Mouse (Mus musculus) E14TG2a.4 (cell line): ENCODE results near the gene Mon1a.

Source experiments
- CTCF ChIP-seq: conservative IDR thresholded peaks from 2 replicates; pipeline ENCODE4 v1.5.1; 2014; ENCODE audit warnings: low read length
- NANOG ChIP-seq: IDR thresholded peaks from 2 replicates; pipeline ENCODE4 v1.6.1; 2014; ENCODE audit warnings: borderline replicate concordance, low read length, mixed read lengths
- POU5F1 ChIP-seq: IDR thresholded peaks from 2 replicates; pipeline ENCODE4 v1.6.1; 2014; ENCODE audit warnings: low read length, borderline replicate concordance

DNA sequence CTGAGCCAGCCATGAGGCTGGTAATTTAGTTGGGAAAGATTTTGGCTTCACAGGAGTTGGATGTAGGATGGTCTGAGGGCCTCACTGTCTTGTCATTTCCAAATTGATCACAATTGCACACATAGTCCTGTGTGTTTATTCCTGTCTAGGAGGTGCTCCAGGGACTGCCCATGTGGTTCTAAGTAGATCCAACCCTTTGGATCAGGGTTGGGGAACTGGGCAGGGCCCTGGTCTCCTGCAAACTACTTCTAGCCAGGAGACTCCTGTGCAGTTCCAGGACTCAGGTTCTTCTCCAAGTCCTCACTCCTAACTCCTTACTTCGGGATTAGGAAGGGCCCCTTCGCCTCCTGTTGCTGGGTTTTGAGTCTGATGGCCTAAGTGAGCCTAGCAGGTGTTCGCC is 47.4 kb downstream of the Mon1a start, which contains the start of gene Camkv:
- TF ChIP-seq CTCF = no peak
- no peak for TF ChIP-seq POU5F1
- no peak for TF ChIP-seq NANOG
